Mouse (Mus musculus) brain, embryonic 18.5 days (tissue): ENCODE results near the gene Pcdh9.
A peak's percentile ranks its signal among the peaks of the same experiment; 100 is the strongest.

Experiments
- DNase-seq: peaks from one replicate; pipeline ENCODE4 v3.0.0-alpha.2; 2012; ENCODE audit warnings: low read depth, low spot score

Pcdh9 gene

GRCm38 (mm10) chr14:93561577-93561976 lies 328.9 kb downstream of the Pcdh9 start:
- DNase-seq: no peak

- no peak for DNase-seq
Observed at GRCm38 (mm10) chr14:93553771-93554170, 336.7 kb downstream of the Pcdh9 start.

- no peak for DNase-seq
Observed at GRCm38 (mm10) chr14:93545575-93545974, 344.9 kb downstream of the Pcdh9 start.

GRCm38 (mm10) chr14:93543970-93544627 lies 346.4 kb downstream of the Pcdh9 start:
- DNase-seq: no peak

- DNase-seq: peak; percentile 20
Observed at GRCm38 (mm10) chr14:93543561-93543960, 346.9 kb downstream of the Pcdh9 start.

- no peak for DNase-seq
Observed at GRCm38 (mm10) chr14:93534928-93535327, 355.6 kb downstream of the Pcdh9 start.

- no peak for DNase-seq
Observed at GRCm38 (mm10) chr14:93523430-93523829, 367.0 kb downstream of the Pcdh9 start.

- DNase-seq: no peak
Observed at GRCm38 (mm10) chr14:93520166-93520565, 370.3 kb downstream of the Pcdh9 start.

GRCm38 (mm10) chr14:93516679-93517078 lies 373.8 kb downstream of the Pcdh9 start:
- DNase-seq: no peak

GRCm38 (mm10) chr14:93506107-93506506 lies 384.4 kb downstream of the Pcdh9 start:
- DNase-seq: no peak

- peak; percentile 50 for DNase-seq
Observed at GRCm38 (mm10) chr14:93498813-93499690, 391.4 kb downstream of the Pcdh9 start.

GRCm38 (mm10) chr14:93474991-93475390 lies 415.5 kb downstream of the Pcdh9 start:
- no peak for DNase-seq

- no peak for DNase-seq
Observed at GRCm38 (mm10) chr14:93472494-93472893, 418.0 kb downstream of the Pcdh9 start.

GRCm38 (mm10) chr14:93463360-93463892 lies 427.1 kb downstream of the Pcdh9 start:
- DNase-seq: no peak

- DNase-seq: peak; percentile 36
Observed at GRCm38 (mm10) chr14:93450930-93451665, 439.4 kb downstream of the Pcdh9 start.

GRCm38 (mm10) chr14:93441852-93442251 lies 448.6 kb downstream of the Pcdh9 start:
- no peak for DNase-seq

- no peak for DNase-seq
Observed at GRCm38 (mm10) chr14:93437226-93437625, 453.3 kb downstream of the Pcdh9 start.

- DNase-seq: peak; percentile 24
Observed at GRCm38 (mm10) chr14:93416752-93417151, 473.7 kb downstream of the Pcdh9 start.

- DNase-seq: no peak
Observed at GRCm38 (mm10) chr14:93415496-93415895, 475.0 kb downstream of the Pcdh9 start.

GRCm38 (mm10) chr14:93409314-93409713 lies 481.2 kb downstream of the Pcdh9 start:
- no peak for DNase-seq

GRCm38 (mm10) chr14:93407747-93408146 lies 482.7 kb downstream of the Pcdh9 start:
- no peak for DNase-seq

GRCm38 (mm10) chr14:93385090-93385489 lies 505.4 kb downstream of the Pcdh9 start:
- DNase-seq: peak; percentile 40
